Comparison of ENCODE assay signal across 29 mouse cellular contexts in the genomic region with DNA sequence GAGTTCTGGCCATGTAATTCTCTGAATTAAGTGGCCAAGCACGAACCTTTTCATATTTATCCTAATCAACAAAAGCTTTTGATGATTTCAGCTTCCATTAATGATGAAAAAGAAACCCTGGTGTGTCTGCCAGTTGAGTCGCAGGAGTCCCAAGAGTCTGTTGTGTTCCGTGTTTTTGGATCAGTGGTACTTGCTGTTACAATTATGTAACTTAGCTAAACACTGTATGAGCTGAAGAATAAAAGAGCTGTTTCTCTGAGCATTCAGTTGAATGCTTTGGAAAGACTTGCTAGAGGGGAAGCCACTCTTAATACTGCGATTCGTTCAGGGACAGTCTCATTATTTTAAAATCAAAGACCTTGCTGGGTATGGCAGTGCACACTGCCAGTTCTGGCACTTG.
DNase-seq lines count a peak whose midpoint lies in the region; ATAC-seq and TF ChIP-seq lines count a peak whose summit lies in the region.
"Had no signal": no experiment of that assay in that cellular context is flagged by ENCODE, and none has a peak within 500 bp of the region (broad histone marks: within the 10 kb centered on the region; RNA-seq: fewer than 3 reads in every experiment).

No protein-coding gene starts in this region.

- no peaks in the 10 kb centered on the region for H3K9me3 ChIP-seq in forebrain, embryonic 14.5 days (replicated peaks; ENCODE audit: control insufficient read depth, low read length)
- H3K9me3 ChIP-seq in forebrain, embryonic 11.5 days (ENCODE audit: control insufficient read depth, low read length) = no peaks in the 10 kb centered on the region
- no peaks in the 10 kb centered on the region for H3K9me3 ChIP-seq in midbrain, postnatal 0 days (ENCODE audit: low read length)
- no peaks in the 10 kb centered on the region; the same call in 1 of the 2 replicates for H3K9me3 ChIP-seq in midbrain, embryonic 16.5 days (replicated peaks; ENCODE audit: control insufficient read depth, low read length, poor library complexity, severe bottlenecking)
- H3K9me3 ChIP-seq: embryonic facial prominence, embryonic 13.5 days; forebrain, embryonic 10.5 days; hindbrain, embryonic 15.5 days; intestine, embryonic 15.5 days; liver, embryonic 12.5 days had no signal

- no peak for ATAC-seq in forebrain, embryonic 14.5 days
- ATAC-seq in forebrain, embryonic 11.5 days (replicated peaks; ENCODE audit: low FRiP score) = no peak
- no peak for ATAC-seq in midbrain, postnatal 0 days (ENCODE audit: low FRiP score)
- no peak for ATAC-seq in midbrain, embryonic 16.5 days
- ATAC-seq: forebrain, postnatal 0 days; intestine, embryonic 15.5 days; liver, embryonic 12.5 days; liver, postnatal 0 days had no signal

- no peak overlapping the region for H3K27ac ChIP-seq in forebrain, embryonic 14.5 days (ENCODE audit: low read depth, low read length)
- H3K27ac ChIP-seq in forebrain, embryonic 11.5 days (ENCODE audit: low read depth, low read length) = no peak overlapping the region
- H3K27ac ChIP-seq in midbrain, postnatal 0 days (ENCODE audit: low read depth, low read length) = no peak overlapping the region
- H3K27ac ChIP-seq in midbrain, embryonic 16.5 days (ENCODE audit: low read length) = no peak overlapping the region
- H3K27ac ChIP-seq: embryonic facial prominence, embryonic 13.5 days; forebrain, embryonic 10.5 days; hindbrain, embryonic 15.5 days; intestine, embryonic 15.5 days; kidney, postnatal 0 days; liver, embryonic 12.5 days; macrophage had no signal

- H3K4me2 ChIP-seq in forebrain, embryonic 14.5 days (ENCODE audit: low read length) = no peak overlapping the region
- H3K4me2 ChIP-seq in forebrain, embryonic 11.5 days (ENCODE audit: low read depth, low read length, severe bottlenecking) = no peak overlapping the region
- no peak overlapping the region for H3K4me2 ChIP-seq in midbrain, postnatal 0 days (ENCODE audit: low read depth, low read length, poor library complexity, severe bottlenecking)
- H3K4me2 ChIP-seq in midbrain, embryonic 16.5 days (ENCODE audit: low read length) = no peak overlapping the region
- H3K4me2 ChIP-seq: embryonic facial prominence, embryonic 13.5 days; heart, embryonic 11.5 days; hindbrain, embryonic 15.5 days; intestine, embryonic 15.5 days; liver, embryonic 12.5 days had no signal

- no peaks in the 10 kb centered on the region for H3K36me3 ChIP-seq in forebrain, embryonic 14.5 days (ENCODE audit: control insufficient read depth, insufficient read depth, low read length)
- no peaks in the 10 kb centered on the region for H3K36me3 ChIP-seq in forebrain, embryonic 11.5 days (ENCODE audit: control insufficient read depth, insufficient read depth, low read length)
- no peaks in the 10 kb centered on the region for H3K36me3 ChIP-seq in midbrain, postnatal 0 days (ENCODE audit: insufficient read depth, low read length)
- no peaks in the 10 kb centered on the region for H3K36me3 ChIP-seq in midbrain, embryonic 16.5 days (ENCODE audit: control insufficient read depth, insufficient read depth, low read length)
- H3K36me3 ChIP-seq: embryonic facial prominence, embryonic 13.5 days; forebrain, embryonic 10.5 days; hindbrain, embryonic 15.5 days; intestine, embryonic 15.5 days; liver, embryonic 12.5 days had no signal

- no peak for TF ChIP-seq CTCF in midbrain, postnatal 0 days (IDR thresholded peaks at IDR 0.05)

- no peaks in the 10 kb centered on the region for H3K27me3 ChIP-seq in forebrain, embryonic 14.5 days (replicated peaks; ENCODE audit: control insufficient read depth, insufficient read depth, low read length)
- no peaks in the 10 kb centered on the region for H3K27me3 ChIP-seq in forebrain, embryonic 11.5 days (ENCODE audit: control insufficient read depth, insufficient read depth, low read length)
- H3K27me3 ChIP-seq in midbrain, postnatal 0 days (ENCODE audit: insufficient read depth, low read length) = no peaks in the 10 kb centered on the region
- no peaks in the 10 kb centered on the region for H3K27me3 ChIP-seq in midbrain, embryonic 16.5 days (ENCODE audit: control insufficient read depth, insufficient read depth, low read depth, low read length)
- H3K27me3 ChIP-seq: embryonic facial prominence, embryonic 13.5 days; hindbrain, embryonic 15.5 days; intestine, embryonic 15.5 days; liver, embryonic 12.5 days had no signal

- DNase-seq in forebrain, embryonic 14.5 days (ENCODE audit: low spot score) = peak; percentile 23
- DNase-seq in forebrain, embryonic 11.5 days (ENCODE audit: low spot score) = no peak
- DNase-seq in layer of hippocampus, adult 11-12 months (ENCODE audit: low spot score) = peak; percentile 38
- no peak for DNase-seq in layer of hippocampus, postnatal 10 days (ENCODE audit: low spot score in 2 of 2)
- DNase-seq in midbrain, postnatal 0 days (ENCODE audit: low spot score) = peak; percentile 15
- DNase-seq in layer of hippocampus, postnatal 14 days (ENCODE audit: low spot score in 2 of 2) = peak; percentile 12 to 71
- no peak for DNase-seq in cerebellum, postnatal 14 days
- DNase-seq: adrenal gland, adult 8-10 months; cerebellum, adult 11 months; cerebellum, adult 9-10 months; forebrain, postnatal 0 days; gastrocnemius, postnatal 25 days; heart, adult 18-20 months; heart, postnatal 4 days; kidney, adult 8-10 months; kidney, postnatal 4 days; liver, postnatal 0 days; midbrain, embryonic 14.5 days; right cerebral cortex, postnatal 4 days; thymus, adult 2 months had no signal

- H3K4me1 ChIP-seq in forebrain, embryonic 14.5 days (ENCODE audit: control insufficient read depth, insufficient read depth, low read length) = no peaks in the 10 kb centered on the region
- no peaks in the 10 kb centered on the region for H3K4me1 ChIP-seq in forebrain, embryonic 11.5 days (replicated peaks; ENCODE audit: control insufficient read depth, insufficient read depth, low read length)
- H3K4me1 ChIP-seq in midbrain, postnatal 0 days (ENCODE audit: insufficient read depth, low read length) = no peaks in the 10 kb centered on the region
- H3K4me1 ChIP-seq in midbrain, embryonic 16.5 days (ENCODE audit: control insufficient read depth, insufficient read depth, low read length) = no peaks in the 10 kb centered on the region
- H3K4me1 ChIP-seq: embryonic facial prominence, embryonic 13.5 days; forebrain, embryonic 10.5 days; hindbrain, embryonic 15.5 days; intestine, embryonic 15.5 days; liver, embryonic 12.5 days had no signal

- no peak overlapping the region for H3K9ac ChIP-seq in forebrain, embryonic 14.5 days (ENCODE audit: low read length)
- no peak overlapping the region for H3K9ac ChIP-seq in forebrain, embryonic 11.5 days (ENCODE audit: low read length)
- H3K9ac ChIP-seq in midbrain, postnatal 0 days (replicated peaks; ENCODE audit: low read length, poor library complexity, severe bottlenecking) = no peak overlapping the region
- H3K9ac ChIP-seq in midbrain, embryonic 16.5 days (ENCODE audit: low read depth, low read length) = no peak overlapping the region
- H3K9ac ChIP-seq: embryonic facial prominence, embryonic 13.5 days; forebrain, postnatal 0 days; hindbrain, embryonic 15.5 days; intestine, embryonic 15.5 days; liver, embryonic 12.5 days; liver, postnatal 0 days had no signal

- H3K4me3 ChIP-seq in forebrain, embryonic 14.5 days (ENCODE audit: low read depth, low read length) = no peak overlapping the region
- H3K4me3 ChIP-seq in forebrain, embryonic 11.5 days (ENCODE audit: low read depth, low read length) = no peak overlapping the region
- H3K4me3 ChIP-seq in midbrain, postnatal 0 days (ENCODE audit: low read depth, low read length) = no peak overlapping the region
- no peak overlapping the region for H3K4me3 ChIP-seq in midbrain, embryonic 16.5 days (ENCODE audit: low read depth, low read length)
- H3K4me3 ChIP-seq: embryonic facial prominence, embryonic 13.5 days; forebrain, embryonic 10.5 days; hindbrain, embryonic 15.5 days; intestine, embryonic 15.5 days; liver, embryonic 12.5 days had no signal

- 30% methylated on average over 5 of the region's 5 CpGs for WGBS in forebrain, embryonic 14.5 days
- WGBS in forebrain, embryonic 11.5 days = 60% methylated on average over 5 of the region's 5 CpGs
- 55% methylated on average over 5 of the region's 5 CpGs for WGBS in midbrain, postnatal 0 days
- 55% methylated on average over 5 of the region's 5 CpGs for WGBS in midbrain, embryonic 16.5 days

Comparison
In these comparisons a context has a peak if more than half of its experiments do, and no peak if none do; other contexts are left out.
1. DNase-seq: peak in forebrain, embryonic 14.5 days (single experiment), layer of hippocampus, adult 11-12 months (single experiment), midbrain, postnatal 0 days (single experiment) and layer of hippocampus, postnatal 14 days (2 of 2); none in forebrain, embryonic 11.5 days (single experiment), layer of hippocampus, postnatal 10 days (0 of 2) and cerebellum, postnatal 14 days (0 of 2).